Mouse (Mus musculus): ENCODE results near the gene D17H6S53E.

DNA sequence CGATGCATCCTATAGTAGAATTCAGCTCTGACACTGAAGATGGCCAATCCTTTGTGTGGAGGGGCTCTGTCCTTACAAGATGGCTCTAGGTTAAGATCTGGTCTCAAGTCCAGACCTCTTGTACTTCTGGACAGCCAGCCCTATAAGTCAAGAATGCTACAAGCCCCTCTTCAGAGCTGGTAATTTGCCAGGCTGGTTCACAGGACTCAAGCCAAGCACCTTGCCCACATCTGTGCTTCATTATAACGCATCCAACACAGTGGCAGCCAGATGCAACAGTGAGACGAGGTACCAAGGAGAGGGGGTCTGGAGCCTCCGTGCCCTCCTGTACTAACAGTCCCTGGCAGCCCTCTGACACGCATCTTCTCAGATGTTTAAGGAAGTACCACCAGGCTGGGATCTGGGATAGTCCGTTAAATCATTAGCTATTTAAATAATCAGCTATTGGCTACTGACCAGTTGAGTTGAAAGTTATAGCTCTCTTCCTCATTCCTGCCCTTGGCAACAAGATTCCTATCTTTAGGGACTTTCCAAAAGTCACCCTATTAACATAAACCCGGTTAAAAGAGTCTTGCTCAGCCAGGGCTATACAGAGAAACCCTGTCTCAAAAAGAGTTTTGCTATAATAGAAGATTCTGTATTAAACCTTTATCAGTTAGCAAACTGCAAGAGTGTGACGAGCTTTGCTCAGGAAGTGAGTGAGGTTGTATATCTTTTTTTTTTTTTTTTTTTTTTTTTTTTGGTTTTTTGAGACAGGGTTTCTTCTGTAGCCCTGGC is 48.2 kb downstream of the D17H6S53E start:
- TF ChIP-seq CTCF (IDR thresholded peaks at IDR 0.05; ENCODE audit: low read depth) = no peak
- TF ChIP-seq EP300 (IDR thresholded peaks at IDR 0.05; ENCODE audit: low read depth) = no peak

Measured in liver, postnatal 0 days (tissue).